Mouse (Mus musculus) hindbrain, embryonic 13.5 days (tissue): ENCODE data around the gene Sult1a1. TPM values are rescaled to one million over a fixed set of nuclear protein-coding genes. Genes with fewer than 3 reads are reported as not detected.

ENCODE experiments used
- ATAC-seq: fragments of 200-750 bp; cut with Nextera tagmentation; 2 replicates; pipeline ENCODE4 v1.8.0; 2017; ENCODE audit warnings: moderate TSS enrichment; ENCODE audit not compliant: low FRiP score
- H3K27ac ChIP-seq: fragments of 300-500 bp; sonication (generic); 2 replicates; pipeline ENCODE4 v1.5.1; 2015; ENCODE audit warnings: inconsistent platforms, mild to moderate bottlenecking, moderate library complexity
- H3K27me3 ChIP-seq: fragments of 300-500 bp; sonication (generic); 2 replicates; pipeline ENCODE4 v1.6.1; 2015; ENCODE audit warnings: mild to moderate bottlenecking, inconsistent platforms
- H3K36me3 ChIP-seq: fragments of 300-500 bp; sonication (generic); 2 replicates; pipeline ENCODE4 v1.6.1; 2015; ENCODE audit warnings: mild to moderate bottlenecking, inconsistent platforms
- H3K4me1 ChIP-seq: fragments of 300-500 bp; sonication (generic); replicated peaks from 2 replicates; pipeline ENCODE4 v1.6.1; 2015; ENCODE audit warnings: inconsistent platforms
- H3K4me2 ChIP-seq: fragments of 300-500 bp; sonication (generic); 2 replicates; pipeline ENCODE4 v1.6.1; 2015; ENCODE audit warnings: inconsistent platforms, mild to moderate bottlenecking, moderate library complexity
- H3K4me3 ChIP-seq: fragments of 300-500 bp; sonication (generic); 2 replicates; pipeline ENCODE4 v1.5.1; 2015; ENCODE audit warnings: mild to moderate bottlenecking, inconsistent platforms
- H3K9ac ChIP-seq: fragments of 300-500 bp; sonication (generic); 2 replicates; pipeline ENCODE4 v1.6.1; 2015; ENCODE audit warnings: mild to moderate bottlenecking, inconsistent platforms
- H3K9me3 ChIP-seq: fragments of 300-500 bp; sonication (generic); 2 replicates; pipeline ENCODE4 v1.6.1; 2016; ENCODE audit warnings: inconsistent platforms
- WGBS: fragments of 180-500 bp; shearing (Covaris S2); methylation state at CpG from one replicate; pipeline ENCODE4 v1.1.7; 2015; 5-methylcytosine and 5-hydroxymethylcytosine counted together
- polyA plus RNA-seq: library from polyadenylated mRNA; unstranded; fragments of >200 nt; fragmentation: Nextera tagmentation; extraction: Ambion mirVana; gene quantifications from 2 replicates; pipeline ENCODE4 v1.2.1, GENCODE M21; 2015

The Sult1a1 gene
- 1.4 and 1.6 TPM in 2 replicates for polyA plus RNA-seq

DNA sequence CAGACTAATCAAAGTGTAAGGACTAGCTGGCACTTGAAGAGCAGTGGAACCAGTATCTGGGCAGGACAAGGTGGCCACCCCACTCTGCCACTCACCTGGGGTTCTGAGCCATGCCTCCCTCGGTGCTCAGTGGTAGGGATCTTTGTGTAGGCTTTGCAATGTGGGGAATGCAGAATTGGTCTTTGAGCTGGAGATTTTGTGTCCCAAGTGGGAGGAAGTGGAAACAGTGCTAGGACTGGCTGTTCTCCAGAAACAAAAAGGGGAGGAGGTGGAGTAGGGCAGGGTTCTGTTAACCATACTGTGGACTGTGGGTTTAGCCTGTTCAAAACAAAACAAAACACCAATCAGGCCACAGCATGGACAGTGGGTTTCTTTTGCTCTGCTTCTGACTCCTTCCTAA lies at the start of gene Sult1a1:
Gene Sult1a1, minus strand, starts transcription at position 226 of the 400 bp plus-strand sequence.
- H3K9me3 ChIP-seq: no peaks in the 10 kb centered on the region
- no peak within 1 kb of the TSS for H3K4me3 ChIP-seq
- no peak within 1 kb of the TSS for H3K4me2 ChIP-seq
- no peak within 1 kb of the TSS for H3K9ac ChIP-seq
- WGBS: 83% methylated on average over 1 of the region's 1 CpGs
- no peak for ATAC-seq
- no peak within 1 kb of the TSS; the same call in 1 of the 2 replicates for H3K27ac ChIP-seq
- no peaks in the 10 kb centered on the region for H3K27me3 ChIP-seq
- no peaks in the 10 kb centered on the region for H3K4me1 ChIP-seq
- H3K36me3 ChIP-seq: peaks cover 55% of the 10 kb centered on the region

- 86% methylated on average over 5 of the region's 5 CpGs for WGBS
- H3K4me1 ChIP-seq: no peaks in the 10 kb centered on the region
- no peak for ATAC-seq
- no peak overlapping the region for H3K27ac ChIP-seq
- no peak overlapping the region for H3K4me3 ChIP-seq
- H3K27me3 ChIP-seq: no peaks in the 10 kb centered on the region
- peaks cover 5% of the 10 kb centered on the region; the same call in 1 of the 2 replicates for H3K9me3 ChIP-seq
- no peak overlapping the region for H3K9ac ChIP-seq
- H3K4me2 ChIP-seq: no peak overlapping the region
- no peaks in the 10 kb centered on the region for H3K36me3 ChIP-seq
These were observed 49.4 kb upstream of the Sult1a1 start for GRCm38 (mm10) chr7:126725667-126726066.

- no peaks in the 10 kb centered on the region for H3K36me3 ChIP-seq
- no peaks in the 10 kb centered on the region for H3K4me1 ChIP-seq
- H3K9me3 ChIP-seq: peaks cover 5% of the 10 kb centered on the region; the same call in 1 of the 2 replicates
- H3K27me3 ChIP-seq: no peaks in the 10 kb centered on the region
- no peak overlapping the region for H3K4me3 ChIP-seq
- ATAC-seq: no peak
- H3K27ac ChIP-seq: no peak overlapping the region
- no peak overlapping the region for H3K4me2 ChIP-seq
- no peak overlapping the region for H3K9ac ChIP-seq
- WGBS: 84% methylated on average over 3 of the region's 3 CpGs
These were observed 48.8 kb upstream of the Sult1a1 start for GRCm38 (mm10) chr7:126725077-126725476.

- peaks cover 5% of the 10 kb centered on the region; the same call in 1 of the 2 replicates for H3K9me3 ChIP-seq
- WGBS: 91% methylated on average over 13 of the region's 13 CpGs
- no peaks in the 10 kb centered on the region for H3K27me3 ChIP-seq
- no peaks in the 10 kb centered on the region for H3K36me3 ChIP-seq
- H3K9ac ChIP-seq: no peak overlapping the region
- H3K27ac ChIP-seq: no peak overlapping the region
- H3K4me1 ChIP-seq: no peaks in the 10 kb centered on the region
- no peak overlapping the region for H3K4me2 ChIP-seq
- no peak for ATAC-seq
- no peak overlapping the region for H3K4me3 ChIP-seq
These were observed 45.4 kb upstream of the Sult1a1 start for GRCm38 (mm10) chr7:126721635-126722034.

DNA sequence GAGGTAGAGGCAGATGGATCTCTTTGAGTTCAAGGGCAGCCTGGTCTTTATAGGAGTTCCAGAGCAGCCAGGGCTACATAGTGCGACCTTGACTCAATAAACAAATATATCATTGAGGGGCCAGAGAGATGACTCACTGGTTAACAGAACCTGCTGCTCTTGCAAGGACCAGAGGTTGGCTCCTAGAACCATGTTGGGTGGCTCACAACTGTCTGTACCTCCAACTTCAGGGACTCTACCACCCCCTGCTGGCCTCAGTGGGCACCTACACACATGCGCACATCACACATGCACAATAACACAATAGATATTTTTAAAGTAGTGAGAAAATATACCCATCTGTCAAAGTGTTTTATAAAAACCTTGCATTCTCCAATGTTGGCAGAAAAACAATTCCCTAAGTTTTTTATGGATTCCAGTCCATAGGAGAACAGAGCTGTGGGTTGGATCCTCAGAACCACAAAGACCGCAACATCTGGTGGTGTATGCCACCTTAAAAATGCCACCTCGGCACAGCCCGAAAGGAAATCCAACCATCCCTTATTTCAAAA lies 42.6 kb upstream of the Sult1a1 start:
- ATAC-seq: no peak
- Histone ChIP-seq H3K36me3 (no peaks in the 10 kb centered on the region), H3K9me3 (peaks cover 5% of the 10 kb centered on the region; the same call in 1 of the 2 replicates), H3K4me2 (no peak overlapping the region), H3K4me1 (no peaks in the 10 kb centered on the region), H3K9ac (no peak overlapping the region), H3K4me3 (no peak overlapping the region), H3K27me3 (no peaks in the 10 kb centered on the region), H3K27ac (no peak overlapping the region)
- 97% methylated on average over 5 of the region's 5 CpGs for WGBS

GRCm38 (mm10) chr7:126717566-126717965 lies 41.3 kb upstream of the Sult1a1 start:
- no peak overlapping the region for H3K4me3 ChIP-seq
- H3K36me3 ChIP-seq: no peaks in the 10 kb centered on the region
- H3K9me3 ChIP-seq: 0 out of 2 replicates have a peak, but pooled peaks cover 3% of the 10 kb centered on the region
- no peaks in the 10 kb centered on the region for H3K4me1 ChIP-seq
- H3K27me3 ChIP-seq: no peaks in the 10 kb centered on the region
- no peak overlapping the region for H3K27ac ChIP-seq
- no peak overlapping the region for H3K9ac ChIP-seq
- ATAC-seq: no peak
- WGBS: 90% methylated on average over 3 of the region's 3 CpGs
- H3K4me2 ChIP-seq: no peak overlapping the region

- H3K9me3 ChIP-seq: no peaks in the 10 kb centered on the region
- H3K36me3 ChIP-seq: no peaks in the 10 kb centered on the region
- H3K4me1 ChIP-seq: no peaks in the 10 kb centered on the region
- no peak overlapping the region for H3K9ac ChIP-seq
- no peak overlapping the region for H3K27ac ChIP-seq
- H3K27me3 ChIP-seq: no peaks in the 10 kb centered on the region
- no peak for ATAC-seq
- 81% methylated on average over 4 of the region's 4 CpGs for WGBS
- H3K4me2 ChIP-seq: no peak overlapping the region
- H3K4me3 ChIP-seq: no peak overlapping the region
These were observed 39.4 kb upstream of the Sult1a1 start for GRCm38 (mm10) chr7:126715679-126716078.

GRCm38 (mm10) chr7:126711910-126712309 lies 35.7 kb upstream of the Sult1a1 start:
- H3K27me3 ChIP-seq: 0 out of 2 replicates have a peak, but pooled peaks cover 3% of the 10 kb centered on the region
- WGBS: 74% methylated on average over 3 of the region's 3 CpGs
- no peak overlapping the region for H3K9ac ChIP-seq
- H3K4me3 ChIP-seq: no peak overlapping the region
- no peaks in the 10 kb centered on the region for H3K4me1 ChIP-seq
- H3K4me2 ChIP-seq: no peak overlapping the region
- no peak overlapping the region for H3K27ac ChIP-seq
- H3K36me3 ChIP-seq: no peaks in the 10 kb centered on the region
- H3K9me3 ChIP-seq: no peaks in the 10 kb centered on the region
- ATAC-seq: no peak

- Histone ChIP-seq H3K4me1 (peaks cover 3% of the 10 kb centered on the region), H3K27ac (no peak overlapping the region), H3K9ac (no peak overlapping the region), H3K9me3 (no peaks in the 10 kb centered on the region), H3K4me3 (no peak overlapping the region), H3K36me3 (no peaks in the 10 kb centered on the region), H3K4me2 (no peak overlapping the region), H3K27me3 (peaks cover 11% of the 10 kb centered on the region; the same call in 1 of the 2 replicates)
- ATAC-seq: no peak
- 74% methylated on average over 4 of the region's 4 CpGs for WGBS
These were observed 34.0 kb upstream of the Sult1a1 start for GRCm38 (mm10) chr7:126710266-126710665.

DNA sequence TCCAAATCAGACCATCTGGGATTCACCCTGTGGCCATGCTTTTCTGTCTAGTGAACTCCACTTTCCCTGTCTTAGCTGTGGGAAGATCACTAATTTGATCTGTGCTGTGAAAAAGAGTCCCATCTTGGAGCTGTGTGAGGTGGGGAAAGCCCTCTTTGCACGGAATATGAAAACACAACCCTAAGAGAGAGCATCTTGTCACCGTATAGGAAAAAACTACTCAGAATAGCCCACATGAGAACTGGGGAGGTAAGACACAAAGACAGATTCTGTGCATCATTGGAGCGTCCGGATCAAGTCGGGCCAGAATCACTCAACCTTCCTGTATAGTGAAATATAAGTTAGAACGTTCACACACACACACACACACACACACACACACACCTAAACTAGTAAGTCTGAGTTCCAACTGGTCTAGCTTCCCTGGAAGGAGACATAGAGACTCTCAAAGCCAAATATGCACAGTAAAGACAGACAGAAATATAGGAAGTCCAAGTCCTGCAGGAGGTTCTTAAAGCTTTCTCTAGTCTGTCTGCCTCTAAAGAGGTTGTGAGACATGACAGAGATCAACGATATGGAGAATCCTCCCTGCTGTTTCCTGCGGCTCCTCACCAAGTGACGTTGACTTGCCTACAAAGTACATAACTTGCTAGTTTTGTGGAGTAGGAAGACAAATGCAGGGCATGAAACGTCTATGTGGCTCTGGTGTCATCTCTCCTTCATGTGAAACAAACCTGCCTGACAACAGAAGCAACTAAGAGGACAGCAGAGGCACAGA lies 32.1 kb upstream of the Sult1a1 start:
- ATAC-seq: no peak
- Histone ChIP-seq H3K27me3 (peaks cover 13% of the 10 kb centered on the region; the same call in 1 of the 2 replicates), H3K9me3 (no peaks in the 10 kb centered on the region), H3K4me2 (no peak overlapping the region), H3K27ac (no peak overlapping the region), H3K4me3 (no peak overlapping the region), H3K36me3 (no peaks in the 10 kb centered on the region), H3K4me1 (peaks cover 20% of the 10 kb centered on the region), H3K9ac (no peak overlapping the region)
- 85% methylated on average over 10 of the region's 10 CpGs for WGBS

- Histone ChIP-seq H3K36me3 (no peaks in the 10 kb centered on the region), H3K4me3 (no peak within 1 kb of the TSS), H3K4me2 (no peak within 1 kb of the TSS), H3K9me3 (no peaks in the 10 kb centered on the region), H3K27ac (no peak within 1 kb of the TSS), H3K27me3 (peaks cover 20% of the 10 kb centered on the region; the same call in 1 of the 2 replicates), H3K9ac (no peak within 1 kb of the TSS), H3K4me1 (peaks cover 28% of the 10 kb centered on the region)
- 92% methylated on average over 19 of the region's 19 CpGs for WGBS
- ATAC-seq: no peak
These were observed 31.4 kb upstream of the Sult1a1 start, which contains the start of gene Coro1a for GRCm38 (mm10) chr7:126707442-126708174. TSS of gene Coro1a (minus strand) at chr7:126707787.
